Mouse (Mus musculus) neural tube, embryonic 10.5 days (tissue): ENCODE data around the gene Syne1.

Source experiments
- DNase-seq: peaks from one replicate; pipeline ENCODE4 v3.0.0-alpha.2; 2017; ENCODE audit warnings: low spot score; ENCODE audit errors: extremely low spot score

The Syne1 gene

DNA sequence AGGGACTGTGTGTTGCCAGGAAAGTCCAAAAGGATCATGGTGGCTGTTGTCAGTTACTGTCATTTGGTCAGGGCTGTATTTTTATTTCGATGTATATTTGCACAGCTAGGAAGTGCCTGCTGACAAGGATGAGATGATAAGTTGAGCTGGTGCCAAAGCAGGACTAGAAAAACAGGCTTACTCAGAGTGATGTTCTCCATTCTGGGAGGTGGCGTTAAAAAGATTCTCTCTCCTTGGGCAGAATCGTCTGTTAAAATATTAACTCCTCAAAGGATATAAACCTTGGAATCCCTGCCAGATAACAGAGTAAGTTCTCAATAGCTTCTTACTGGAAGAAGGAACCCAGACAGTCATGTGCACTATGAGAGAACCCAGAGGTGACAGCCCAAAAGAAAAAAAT, 557.5 kb downstream of the Syne1 start:
- no peak for DNase-seq

DNA sequence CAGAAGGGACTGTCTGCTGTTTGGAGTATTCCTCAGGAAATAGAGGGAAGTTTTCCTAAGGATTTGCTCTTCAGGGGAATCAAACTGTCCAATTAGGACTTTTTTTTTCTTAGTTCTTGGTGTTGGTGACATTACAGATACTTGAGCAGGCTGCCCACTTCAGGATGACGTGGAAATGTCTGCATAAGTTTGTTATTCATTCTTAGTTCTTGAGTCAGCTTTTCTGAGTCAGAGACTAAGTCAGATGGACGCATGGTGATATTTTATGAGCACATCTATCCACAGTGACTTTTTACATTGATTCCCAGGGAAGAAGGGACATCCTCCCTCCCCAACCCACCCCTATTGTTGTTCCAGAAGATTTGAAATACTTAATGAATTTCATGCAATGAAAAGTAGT, 567.4 kb downstream of the Syne1 start:
- DNase-seq = no peak

DNA sequence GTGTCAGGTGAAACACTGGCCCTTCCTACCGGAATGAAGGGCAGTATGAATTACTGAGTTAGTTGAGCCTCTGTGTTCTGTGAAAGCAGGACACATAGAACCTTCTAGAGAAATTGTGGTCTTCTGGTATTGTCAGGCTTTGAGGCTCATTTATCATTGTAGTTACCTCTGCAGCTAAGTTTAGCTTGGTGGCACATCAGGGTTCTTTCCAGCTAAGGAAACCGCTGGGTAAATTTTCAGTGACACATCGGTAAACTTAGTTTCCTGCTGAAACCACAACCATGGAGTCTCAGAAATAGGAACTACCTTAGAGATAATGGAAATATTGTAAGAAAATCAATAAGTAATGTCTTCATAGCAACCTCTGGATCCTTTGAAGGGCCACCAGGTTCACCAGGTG, 573.9 kb downstream of the Syne1 start:
- DNase-seq = no peak

DNA sequence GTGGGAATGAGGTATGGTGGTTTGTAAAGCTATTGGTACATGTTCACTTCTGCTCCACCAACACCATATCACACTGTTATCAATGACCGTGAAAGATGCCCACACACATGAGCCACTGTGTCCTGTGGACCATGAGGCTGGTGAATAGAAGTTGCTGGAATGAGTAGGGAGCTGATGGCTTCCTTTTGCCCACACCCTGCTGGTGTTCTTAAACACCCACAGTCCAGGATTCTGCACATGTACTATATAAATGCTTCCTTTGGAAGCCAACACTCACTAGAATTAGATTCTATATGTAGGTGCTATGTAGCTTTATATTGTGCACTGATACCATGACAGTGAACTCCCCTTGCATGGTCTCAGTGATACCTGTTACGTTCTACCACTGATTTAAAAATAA, 574.7 kb downstream of the Syne1 start:
- no peak for DNase-seq

DNA sequence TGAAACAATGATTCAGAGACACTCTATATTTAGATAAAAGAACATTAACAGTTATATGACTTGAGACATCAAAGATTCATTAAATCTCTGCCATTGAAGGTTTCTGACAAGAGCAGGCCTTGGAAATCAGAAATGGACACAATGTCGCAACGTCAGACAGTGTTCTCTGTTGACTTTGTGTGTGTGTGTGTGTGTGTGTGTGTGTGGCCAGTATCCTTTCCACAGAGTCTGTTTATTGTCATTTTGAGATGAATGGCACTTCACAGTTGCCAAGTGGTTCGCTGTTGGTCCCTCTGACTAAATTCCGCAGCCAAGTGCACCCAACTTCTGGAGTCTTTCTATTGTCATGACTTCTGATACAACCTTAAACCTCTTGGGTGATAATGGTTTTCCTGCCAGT, 577.0 kb downstream of the Syne1 start:
- no peak for DNase-seq

DNA sequence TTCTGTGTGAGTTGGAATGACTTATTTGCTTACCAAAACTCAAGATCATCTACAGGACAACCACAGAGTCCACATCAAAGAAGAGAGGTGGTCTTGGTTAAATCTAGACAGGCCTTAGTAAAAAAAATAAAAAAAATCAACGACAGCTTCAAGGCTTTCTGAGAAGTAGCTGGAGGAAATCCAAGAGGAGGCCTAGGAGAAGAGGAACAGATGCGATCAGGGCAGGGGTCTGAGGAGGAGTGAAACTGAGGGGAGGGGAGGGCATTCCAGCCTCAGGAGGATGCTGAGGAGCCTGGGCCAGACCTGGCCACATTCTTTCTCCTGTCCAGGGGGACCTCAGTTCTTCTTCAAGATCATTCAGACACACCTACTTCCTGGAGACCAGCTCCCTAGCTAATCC, 579.3 kb downstream of the Syne1 start:
- no peak for DNase-seq

DNA sequence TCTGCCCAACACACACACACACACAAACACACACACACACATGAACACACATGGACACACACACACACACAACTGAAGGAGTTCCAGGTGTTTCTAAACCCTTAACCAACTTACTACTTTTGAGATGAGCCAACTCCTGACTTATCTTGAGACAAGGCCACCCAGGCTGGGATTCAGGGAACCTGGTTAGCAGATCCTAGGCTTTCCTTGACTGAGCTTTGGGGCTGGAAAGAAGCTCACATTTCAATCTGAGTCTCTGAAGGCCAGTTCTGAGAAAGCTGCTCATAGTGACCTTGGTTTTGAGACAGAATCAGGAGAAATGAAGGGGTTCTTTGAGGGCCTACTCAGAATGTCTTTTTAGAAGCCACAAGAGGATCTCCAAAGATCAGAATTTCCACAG, 579.7 kb downstream of the Syne1 start:
- no peak for DNase-seq

DNA sequence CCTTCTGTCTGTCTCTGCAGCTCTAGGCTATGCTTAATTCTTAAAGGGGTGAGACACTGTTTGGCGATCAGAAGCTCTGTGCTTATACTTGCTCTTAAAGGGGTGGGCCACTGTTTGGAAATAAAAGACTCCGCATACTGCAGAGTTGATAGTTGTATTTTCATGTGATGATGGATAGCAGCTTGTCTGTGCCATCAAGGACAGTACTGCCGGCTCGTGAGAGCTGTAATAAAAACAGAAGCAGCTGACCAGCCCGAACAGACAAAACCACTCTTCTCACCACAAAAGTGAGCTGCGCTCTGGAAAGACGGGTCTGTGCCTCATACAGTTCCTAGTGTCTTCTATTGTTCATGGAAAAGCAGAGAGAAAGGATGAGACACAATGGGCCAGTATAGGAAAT, 580.1 kb downstream of the Syne1 start:
- no peak for DNase-seq
